Mouse (Mus musculus): Measurements from ENCODE around the gene Celf6. TPM values are rescaled to one million over a fixed set of nuclear protein-coding genes. Genes with fewer than 3 reads are reported as not detected.

The Celf6 gene
- polyA plus RNA-seq, 1 experiment from 2014 or later: 4.4 TPM

- no peak overlapping the region for H3K27ac ChIP-seq (replicated peaks)
- H3K4me3 ChIP-seq: no peak overlapping the region
- H3K36me3 ChIP-seq: peaks cover 15% of the 10 kb centered on the region; the same call in 1 of the 2 replicates
- WGBS: 89% methylated on average over 4 of the region's 4 CpGs
- H3K4me1 ChIP-seq: no peaks in the 10 kb centered on the region
- no peak for DNase-seq (ENCODE audit: low spot score)
- no peaks in the 10 kb centered on the region for H3K9me3 ChIP-seq (replicated peaks)
- H3K27me3 ChIP-seq (ENCODE audit: low read depth, poor library complexity, severe bottlenecking): no peaks in the 10 kb centered on the region
These were observed 27.6 kb upstream of the Celf6 start for GRCm38 (mm10) chr9:59550077-59550476.

- Histone ChIP-seq H3K27ac (replicated peaks) (no peak overlapping the region), H3K9me3 (replicated peaks) (no peaks in the 10 kb centered on the region), H3K4me1 (no peaks in the 10 kb centered on the region), H3K27me3 (ENCODE audit: low read depth, poor library complexity, severe bottlenecking) (no peaks in the 10 kb centered on the region), H3K36me3 (peaks cover 21% of the 10 kb centered on the region; the same call in 1 of the 2 replicates), H3K4me3 (no peak overlapping the region)
- 83% methylated on average over 5 of the region's 5 CpGs for WGBS
- DNase-seq (ENCODE audit: low spot score): no peak
These were observed 26.7 kb upstream of the Celf6 start for GRCm38 (mm10) chr9:59551017-59551416.

GRCm38 (mm10) chr9:59551620-59552031 is 26.1 kb upstream of the Celf6 start:
- H3K4me1 ChIP-seq: no peaks in the 10 kb centered on the region
- no peak overlapping the region for H3K4me3 ChIP-seq
- DNase-seq (ENCODE audit: low spot score): no peak
- H3K27me3 ChIP-seq (ENCODE audit: low read depth, poor library complexity, severe bottlenecking): no peaks in the 10 kb centered on the region
- H3K9me3 ChIP-seq (replicated peaks): no peaks in the 10 kb centered on the region
- H3K27ac ChIP-seq (replicated peaks): no peak overlapping the region
- peaks cover 26% of the 10 kb centered on the region; the same call in 1 of the 2 replicates for H3K36me3 ChIP-seq
- WGBS: 79% methylated on average over 3 of the region's 3 CpGs

GRCm38 (mm10) chr9:59552610-59553009 is 25.1 kb upstream of the Celf6 start:
- no peak overlapping the region for H3K27ac ChIP-seq (replicated peaks)
- H3K36me3 ChIP-seq: peaks cover 30% of the 10 kb centered on the region
- WGBS: 89% methylated on average over 5 of the region's 5 CpGs
- no peaks in the 10 kb centered on the region for H3K9me3 ChIP-seq (replicated peaks)
- no peak overlapping the region for H3K4me3 ChIP-seq
- no peak for DNase-seq (ENCODE audit: low spot score)
- H3K4me1 ChIP-seq: no peaks in the 10 kb centered on the region
- no peaks in the 10 kb centered on the region for H3K27me3 ChIP-seq (ENCODE audit: low read depth, poor library complexity, severe bottlenecking)

- Histone ChIP-seq H3K4me1 (no peaks in the 10 kb centered on the region), H3K36me3 (peaks cover 41% of the 10 kb centered on the region), H3K27ac (replicated peaks) (no peak overlapping the region), H3K27me3 (ENCODE audit: low read depth, poor library complexity, severe bottlenecking) (no peaks in the 10 kb centered on the region), H3K4me3 (no peak overlapping the region), H3K9me3 (replicated peaks) (no peaks in the 10 kb centered on the region)
- 90% methylated on average over 4 of the region's 4 CpGs for WGBS
- DNase-seq (ENCODE audit: low spot score): no peak
These were observed 24.0 kb upstream of the Celf6 start for GRCm38 (mm10) chr9:59553719-59554118.

GRCm38 (mm10) chr9:59565600-59565999 is 12.1 kb upstream of the Celf6 start:
- peak; percentile 65 for DNase-seq (ENCODE audit: low spot score)
- no peaks in the 10 kb centered on the region for H3K4me1 ChIP-seq
- no peak overlapping the region for H3K27ac ChIP-seq (replicated peaks)
- H3K27me3 ChIP-seq (ENCODE audit: low read depth, poor library complexity, severe bottlenecking): no peaks in the 10 kb centered on the region
- 31% methylated on average over 4 of the region's 4 CpGs for WGBS
- no peak overlapping the region for H3K4me3 ChIP-seq
- peaks cover 38% of the 10 kb centered on the region for H3K36me3 ChIP-seq
- H3K9me3 ChIP-seq (replicated peaks): no peaks in the 10 kb centered on the region

- 36% methylated on average over 6 of the region's 6 CpGs for WGBS
These were observed 10.6 kb upstream of the Celf6 start for GRCm38 (mm10) chr9:59567111-59567510.

GRCm38 (mm10) chr9:59571852-59572251 is 5.9 kb upstream of the Celf6 start:
- no peaks in the 10 kb centered on the region for H3K9me3 ChIP-seq (replicated peaks)
- H3K4me1 ChIP-seq: no peaks in the 10 kb centered on the region; the same call in 1 of the 2 replicates
- 88% methylated on average over 2 of the region's 2 CpGs for WGBS
- peaks cover 14% of the 10 kb centered on the region for H3K27me3 ChIP-seq (ENCODE audit: low read depth, poor library complexity, severe bottlenecking)
- H3K36me3 ChIP-seq: no peaks in the 10 kb centered on the region
- DNase-seq (ENCODE audit: low spot score): no peak
- no peak overlapping the region for H3K27ac ChIP-seq (replicated peaks)
- no peak overlapping the region for H3K4me3 ChIP-seq

More at GRCm38 (mm10) chr9:59567111-59567510, 10.6 kb upstream of the Celf6 start:
- peaks cover 24% of the 10 kb centered on the region for H3K36me3 ChIP-seq
- peak; percentile 62 for DNase-seq (ENCODE audit: low spot score)
- no peaks in the 10 kb centered on the region for H3K9me3 ChIP-seq (replicated peaks)
- H3K4me3 ChIP-seq: no peak overlapping the region
- H3K27me3 ChIP-seq (ENCODE audit: low read depth, poor library complexity, severe bottlenecking): no peaks in the 10 kb centered on the region
- no peaks in the 10 kb centered on the region for H3K4me1 ChIP-seq
- no peak overlapping the region for H3K27ac ChIP-seq (replicated peaks)

GRCm38 (mm10) chr9:59577401-59577800 is 316 bp upstream of the Celf6 start:
- Histone ChIP-seq H3K4me1 (peaks cover 26% of the 10 kb centered on the region), H3K27ac (replicated peaks) (0 out of 2 replicates have a peak overlapping the region, but pooled peaks have one; percentile 7), H3K27me3 (ENCODE audit: low read depth, poor library complexity, severe bottlenecking) (peaks cover 54% of the 10 kb centered on the region), H3K36me3 (no peaks in the 10 kb centered on the region), H3K9me3 (replicated peaks) (no peaks in the 10 kb centered on the region), H3K4me3 (peak overlapping the region; percentile 54)
- 16% methylated on average over 13 of the region's 13 CpGs for whole genome bisulfite sequencing
- DNase-seq (ENCODE audit: low spot score): no peak

- H3K4me1 ChIP-seq: peaks cover 26% of the 10 kb centered on the region
- H3K27me3 ChIP-seq (ENCODE audit: low read depth, poor library complexity, severe bottlenecking): peaks cover 64% of the 10 kb centered on the region
- peak overlapping the region; percentile 54 for H3K4me3 ChIP-seq
- no peak for DNase-seq (ENCODE audit: low spot score)
- no peaks in the 10 kb centered on the region for H3K9me3 ChIP-seq (replicated peaks)
- no peaks in the 10 kb centered on the region for H3K36me3 ChIP-seq
- under 1% methylated on average over 20 of the region's 20 CpGs for WGBS
- peak overlapping the region; percentile 63 for H3K27ac ChIP-seq (replicated peaks)
These were observed 769 bp downstream of the Celf6 start for GRCm38 (mm10) chr9:59578505-59578867.

GRCm38 (mm10) chr9:59584871-59585308 is 7.2 kb downstream of the Celf6 start:
- Histone ChIP-seq H3K27me3 (ENCODE audit: low read depth, poor library complexity, severe bottlenecking) (peaks cover 74% of the 10 kb centered on the region), H3K4me1 (peaks cover 30% of the 10 kb centered on the region), H3K27ac (replicated peaks) (no peak overlapping the region), H3K9me3 (replicated peaks) (no peaks in the 10 kb centered on the region), H3K36me3 (no peaks in the 10 kb centered on the region), H3K4me3 (peak overlapping the region; percentile 39)
- peak; percentile 78 for DNase-seq (ENCODE audit: low spot score)
- WGBS: 8% methylated on average over 13 of the region's 13 CpGs

GRCm38 (mm10) chr9:59588252-59588651 is 10.5 kb downstream of the Celf6 start:
- Histone ChIP-seq H3K9me3 (replicated peaks) (no peaks in the 10 kb centered on the region), H3K27ac (replicated peaks) (no peak overlapping the region), H3K4me1 (peaks cover 30% of the 10 kb centered on the region), H3K4me3 (no peak overlapping the region), H3K27me3 (ENCODE audit: low read depth, poor library complexity, severe bottlenecking) (peaks cover 69% of the 10 kb centered on the region), H3K36me3 (no peaks in the 10 kb centered on the region)
- WGBS: 73% methylated on average over 5 of the region's 5 CpGs
- DNase-seq (ENCODE audit: low spot score): no peak

- H3K36me3 ChIP-seq: no peaks in the 10 kb centered on the region
- WGBS: 31% methylated on average over 12 of the region's 12 CpGs
- no peak overlapping the region for H3K4me3 ChIP-seq
- H3K27ac ChIP-seq (replicated peaks): no peak overlapping the region; the same call in 1 of the 2 replicates
- H3K9me3 ChIP-seq (replicated peaks): no peaks in the 10 kb centered on the region
- peaks cover 62% of the 10 kb centered on the region for H3K27me3 ChIP-seq (ENCODE audit: low read depth, poor library complexity, severe bottlenecking)
- H3K4me1 ChIP-seq: peaks cover 30% of the 10 kb centered on the region
- peak; percentile 61 for DNase-seq (ENCODE audit: low spot score)
These were observed 11.3 kb downstream of the Celf6 start for GRCm38 (mm10) chr9:59588710-59589671.

Measured in midbrain, embryonic 10.5 days (tissue).